Mouse (Mus musculus) hindbrain, embryonic 10.5 days (tissue): ENCODE measurements around the gene Rnf40. TPM values are rescaled to one million over a fixed set of nuclear protein-coding genes. Genes with fewer than 3 reads are reported as not detected.
A peak's percentile ranks its signal among the peaks of the same experiment; 100 is the strongest.

Source experiments
- DNase-seq: peaks from one replicate; pipeline ENCODE4 v3.0.0-alpha.2; 2017; ENCODE audit warnings: low spot score
- H3K27ac ChIP-seq: fragments of 300-500 bp; sonication (generic); 2 replicates; pipeline ENCODE4 v1.5.1; 2016; ENCODE audit warnings: mild to moderate bottlenecking, moderate library complexity
- H3K27me3 ChIP-seq: fragments of 300-500 bp; sonication (generic); 2 replicates; pipeline ENCODE4 v1.6.1; 2016; ENCODE audit warnings: mild to moderate bottlenecking; ENCODE audit not compliant: poor library complexity, insufficient read depth, severe bottlenecking
- H3K36me3 ChIP-seq: fragments of 300-500 bp; sonication (generic); 2 replicates; pipeline ENCODE4 v1.6.1; 2016; ENCODE audit warnings: mild to moderate bottlenecking, moderate library complexity
- H3K4me1 ChIP-seq: fragments of 300-500 bp; sonication (generic); replicated peaks from 2 replicates; pipeline ENCODE4 v1.6.1; 2016; ENCODE audit warnings: mild to moderate bottlenecking
- H3K4me3 ChIP-seq: fragments of 300-500 bp; sonication (generic); 2 replicates; pipeline ENCODE4 v1.5.1; 2016; ENCODE audit warnings: mild to moderate bottlenecking, moderate library complexity
- H3K9me3 ChIP-seq: fragments of 300-500 bp; sonication (generic); 2 replicates; pipeline ENCODE4 v1.6.1; 2016; ENCODE audit warnings: mild to moderate bottlenecking, moderate library complexity
- WGBS: fragments of 180-500 bp; shearing (Covaris S2); methylation state at CpG from one replicate; pipeline ENCODE4 v1.1.7; 2016; 5-methylcytosine and 5-hydroxymethylcytosine counted together
- polyA plus RNA-seq: library from polyadenylated mRNA; unstranded; fragments of >200 nt; fragmentation: Nextera tagmentation; extraction: Ambion mirVana; gene quantifications from 2 replicates; pipeline ENCODE4 v1.2.1, GENCODE M21; 2016

The Rnf40 gene
- polyA plus RNA-seq, 1 experiment from 2014 or later, result 58.8 TPM

DNA sequence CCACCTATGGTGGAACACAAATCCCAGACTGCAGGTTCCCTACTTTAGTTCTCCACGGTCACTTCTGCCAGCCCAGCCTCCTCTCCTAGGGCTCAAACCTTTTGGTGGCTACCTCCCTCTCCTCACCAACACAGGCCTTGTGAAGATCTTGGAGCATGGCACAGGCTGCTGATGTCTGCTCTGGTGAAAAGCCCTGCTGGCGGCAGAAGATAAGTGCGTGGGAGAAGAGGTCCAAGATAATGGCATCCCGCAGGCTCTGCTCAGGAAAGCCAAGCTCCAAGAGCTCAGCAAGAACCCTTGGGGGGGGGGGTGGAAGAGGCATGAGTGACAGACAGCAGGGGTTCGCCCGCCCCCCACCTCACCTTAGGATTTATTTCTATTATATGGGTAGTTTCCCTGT is 2.4 kb upstream of the Rnf40 start:
- no peak for DNase-seq
- 91% methylated on average over 6 of the region's 6 CpGs for WGBS
- H3K9me3 ChIP-seq, result no peaks in the 10 kb centered on the region
- no peak overlapping the region for H3K4me3 ChIP-seq
- H3K36me3 ChIP-seq, result peaks cover 64% of the 10 kb centered on the region
- H3K27ac ChIP-seq, result no peak overlapping the region
- no peaks in the 10 kb centered on the region for H3K27me3 ChIP-seq
- H3K4me1 ChIP-seq, result peaks cover 22% of the 10 kb centered on the region

GRCm38 (mm10) chr7:127587196-127587595 is 1.4 kb upstream of the Rnf40 start:
- peak overlapping the region; percentile 90 for H3K27ac ChIP-seq

GRCm38 (mm10) chr7:127588901-127589300 is 334 bp downstream of the Rnf40 start:
- Histone ChIP-seq H3K4me1 (peaks cover 22% of the 10 kb centered on the region), H3K27me3 (no peaks in the 10 kb centered on the region), H3K4me3 (peak overlapping the region; percentile 92), H3K9me3 (no peaks in the 10 kb centered on the region), H3K27ac (peak overlapping the region; percentile 90), H3K36me3 (peaks cover 64% of the 10 kb centered on the region)
- 7% methylated on average over 29 of the region's 29 CpGs for WGBS
- DNase-seq, result no peak

More at GRCm38 (mm10) chr7:127587196-127587595, 1.4 kb upstream of the Rnf40 start:
- Histone ChIP-seq H3K36me3 (peaks cover 64% of the 10 kb centered on the region), H3K27me3 (no peaks in the 10 kb centered on the region), H3K9me3 (no peaks in the 10 kb centered on the region), H3K4me1 (peaks cover 22% of the 10 kb centered on the region), H3K4me3 (peak overlapping the region; percentile 92)
- whole genome bisulfite sequencing, result 76% methylated on average over 5 of the region's 5 CpGs
- no peak for DNase-seq

GRCm38 (mm10) chr7:127589637-127590036 is 1.1 kb downstream of the Rnf40 start:
- Histone ChIP-seq H3K27ac (no peak overlapping the region), H3K4me1 (peaks cover 22% of the 10 kb centered on the region), H3K27me3 (no peaks in the 10 kb centered on the region), H3K9me3 (no peaks in the 10 kb centered on the region), H3K36me3 (peaks cover 64% of the 10 kb centered on the region), H3K4me3 (peak overlapping the region; percentile 92)
- no peak for DNase-seq
- WGBS, result 94% methylated on average over 9 of the region's 9 CpGs

DNA sequence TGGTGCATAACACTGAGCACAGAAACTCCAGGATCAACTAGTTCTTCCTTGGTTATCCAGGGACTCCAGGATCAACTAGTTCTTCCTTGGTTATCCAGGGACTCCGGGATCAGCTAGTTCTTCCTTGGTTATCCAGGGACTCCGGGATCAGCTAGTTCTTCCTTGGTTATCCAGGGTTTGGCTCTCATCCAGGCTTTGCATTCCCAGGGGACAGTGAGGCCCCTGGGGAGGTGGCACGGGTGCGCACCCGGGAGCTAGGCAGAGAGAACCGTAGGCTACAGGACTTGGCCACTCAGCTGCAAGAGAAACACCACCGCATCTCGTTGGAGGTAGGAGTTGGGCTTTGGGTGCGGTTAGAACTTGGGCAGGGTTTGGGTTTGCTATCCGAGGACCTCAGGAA is 2.5 kb downstream of the Rnf40 start:
- WGBS, result 95% methylated on average over 10 of the region's 10 CpGs
- H3K27ac ChIP-seq, result no peak overlapping the region
- H3K36me3 ChIP-seq, result peaks cover 69% of the 10 kb centered on the region
- no peak overlapping the region for H3K4me3 ChIP-seq
- DNase-seq, result no peak
- H3K27me3 ChIP-seq, result no peaks in the 10 kb centered on the region
- peaks cover 22% of the 10 kb centered on the region for H3K4me1 ChIP-seq
- no peaks in the 10 kb centered on the region for H3K9me3 ChIP-seq

GRCm38 (mm10) chr7:127592575-127592974 is 4.0 kb downstream of the Rnf40 start:
- no peaks in the 10 kb centered on the region for H3K27me3 ChIP-seq
- H3K9me3 ChIP-seq, result no peaks in the 10 kb centered on the region
- H3K4me3 ChIP-seq, result no peak overlapping the region
- no peak for DNase-seq
- no peak overlapping the region for H3K27ac ChIP-seq
- WGBS, result 92% methylated on average over 14 of the region's 14 CpGs
- H3K4me1 ChIP-seq, result peaks cover 12% of the 10 kb centered on the region
- peaks cover 82% of the 10 kb centered on the region for H3K36me3 ChIP-seq

DNA sequence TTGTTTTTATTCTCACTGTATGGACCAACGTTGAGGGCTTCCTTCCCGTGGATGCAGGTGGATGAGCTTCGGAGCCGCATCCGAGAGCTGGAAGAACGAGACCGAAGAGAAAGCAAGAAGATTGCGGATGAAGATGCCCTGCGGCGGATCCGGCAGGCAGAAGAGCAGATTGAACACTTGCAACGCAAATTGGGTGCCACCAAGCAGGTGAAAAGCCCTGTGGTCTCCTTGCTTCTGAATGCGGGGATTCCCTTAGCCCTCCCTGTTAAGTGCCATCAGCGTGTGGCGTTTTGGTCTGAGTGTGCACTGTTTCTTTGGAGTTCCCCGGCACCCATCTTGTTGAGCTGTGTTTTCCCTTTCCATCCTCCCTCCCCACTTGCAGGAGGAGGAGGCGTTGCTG is 8.2 kb downstream of the Rnf40 start:
- no peaks in the 10 kb centered on the region for H3K9me3 ChIP-seq
- peaks cover 100% of the 10 kb centered on the region for H3K36me3 ChIP-seq
- DNase-seq, result no peak
- H3K4me3 ChIP-seq, result no peak overlapping the region
- H3K4me1 ChIP-seq, result no peaks in the 10 kb centered on the region
- no peaks in the 10 kb centered on the region for H3K27me3 ChIP-seq
- WGBS, result 97% methylated on average over 17 of the region's 17 CpGs
- no peak overlapping the region for H3K27ac ChIP-seq

GRCm38 (mm10) chr7:127600612-127601011 is 12.0 kb downstream of the Rnf40 start:
- peaks cover 100% of the 10 kb centered on the region for H3K36me3 ChIP-seq
- H3K9me3 ChIP-seq, result no peaks in the 10 kb centered on the region
- no peak overlapping the region for H3K4me3 ChIP-seq
- 97% methylated on average over 7 of the region's 7 CpGs for WGBS
- H3K27ac ChIP-seq, result no peak overlapping the region
- H3K4me1 ChIP-seq, result no peaks in the 10 kb centered on the region
- DNase-seq, result no peak
- no peaks in the 10 kb centered on the region for H3K27me3 ChIP-seq

GRCm38 (mm10) chr7:127601735-127602134 is 13.2 kb downstream of the Rnf40 start:
- 92% methylated on average over 4 of the region's 4 CpGs for WGBS
- H3K36me3 ChIP-seq, result peaks cover 100% of the 10 kb centered on the region

DNA sequence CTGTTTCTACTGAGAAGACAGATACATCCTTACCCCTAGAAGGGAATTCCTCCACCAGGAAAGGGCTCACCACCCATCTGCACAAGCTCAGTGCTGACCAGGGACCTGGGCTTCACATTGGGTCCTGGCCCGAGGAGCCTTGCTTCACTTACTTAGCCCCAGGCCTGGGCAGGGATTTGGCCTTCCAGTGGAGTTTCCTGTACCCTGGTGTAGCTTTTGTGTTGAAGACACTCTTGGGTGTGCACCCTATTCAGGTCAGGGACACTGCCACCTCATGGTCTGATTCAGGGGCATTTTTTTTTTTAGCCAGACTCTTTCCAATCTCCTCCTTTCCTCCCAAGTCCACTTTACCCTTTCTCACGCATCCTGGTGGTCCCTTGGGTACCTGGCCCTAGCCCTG is 14.3 kb downstream of the Rnf40 start:
- Histone ChIP-seq H3K4me3 (no peak overlapping the region), H3K27me3 (no peaks in the 10 kb centered on the region)

More at GRCm38 (mm10) chr7:127601735-127602134, 13.2 kb downstream of the Rnf40 start:
- no peak for DNase-seq
- Histone ChIP-seq H3K4me3 (no peak overlapping the region), H3K27me3 (no peaks in the 10 kb centered on the region), H3K4me1 (no peaks in the 10 kb centered on the region), H3K9me3 (no peaks in the 10 kb centered on the region), H3K27ac (no peak overlapping the region)

GRCm38 (mm10) chr7:127604256-127604655 is 15.7 kb downstream of the Rnf40 start:
- Histone ChIP-seq H3K4me3 (no peak overlapping the region), H3K36me3 (peaks cover 100% of the 10 kb centered on the region)
- WGBS, result 89% methylated on average over 10 of the region's 10 CpGs

More for the DNA sequence above, 14.3 kb downstream of the Rnf40 start:
- H3K27ac ChIP-seq, result no peak overlapping the region
- 89% methylated on average over 2 of the region's 2 CpGs for WGBS
- no peaks in the 10 kb centered on the region for H3K9me3 ChIP-seq
- no peaks in the 10 kb centered on the region for H3K4me1 ChIP-seq
- DNase-seq, result no peak
- peaks cover 100% of the 10 kb centered on the region for H3K36me3 ChIP-seq

DNA sequence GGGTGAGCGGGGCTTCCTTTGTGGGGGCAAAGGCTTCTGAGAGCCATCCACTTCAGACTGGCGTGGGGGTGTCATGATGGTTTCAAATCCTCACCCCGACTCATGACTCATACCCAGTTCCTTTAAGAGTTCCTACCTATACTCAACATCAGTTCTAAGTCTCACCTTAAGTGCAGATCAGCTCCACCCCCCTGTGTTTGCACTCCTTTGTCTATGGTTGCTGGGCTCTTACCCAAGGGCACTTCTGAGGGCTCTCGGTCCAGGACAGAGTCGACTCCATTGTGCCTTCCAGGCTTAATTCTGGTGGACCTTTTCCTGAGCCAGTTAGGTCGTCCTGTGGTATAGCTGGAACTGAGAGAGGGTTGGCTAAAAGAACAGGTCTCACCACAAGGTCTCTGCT is 18.6 kb downstream of the Rnf40 start:
- Histone ChIP-seq H3K36me3 (peaks cover 100% of the 10 kb centered on the region), H3K27ac (no peak overlapping the region), H3K27me3 (no peaks in the 10 kb centered on the region), H3K9me3 (0 out of 2 replicates have a peak, but pooled peaks cover 3% of the 10 kb centered on the region), H3K4me1 (no peaks in the 10 kb centered on the region), H3K4me3 (no peak overlapping the region)
- DNase-seq, result no peak
- WGBS, result 87% methylated on average over 6 of the region's 6 CpGs

More at GRCm38 (mm10) chr7:127604256-127604655, 15.7 kb downstream of the Rnf40 start:
- H3K27ac ChIP-seq, result no peak overlapping the region
- H3K4me1 ChIP-seq, result no peaks in the 10 kb centered on the region
- no peaks in the 10 kb centered on the region for H3K9me3 ChIP-seq
- H3K27me3 ChIP-seq, result no peaks in the 10 kb centered on the region
- DNase-seq, result no peak

DNA sequence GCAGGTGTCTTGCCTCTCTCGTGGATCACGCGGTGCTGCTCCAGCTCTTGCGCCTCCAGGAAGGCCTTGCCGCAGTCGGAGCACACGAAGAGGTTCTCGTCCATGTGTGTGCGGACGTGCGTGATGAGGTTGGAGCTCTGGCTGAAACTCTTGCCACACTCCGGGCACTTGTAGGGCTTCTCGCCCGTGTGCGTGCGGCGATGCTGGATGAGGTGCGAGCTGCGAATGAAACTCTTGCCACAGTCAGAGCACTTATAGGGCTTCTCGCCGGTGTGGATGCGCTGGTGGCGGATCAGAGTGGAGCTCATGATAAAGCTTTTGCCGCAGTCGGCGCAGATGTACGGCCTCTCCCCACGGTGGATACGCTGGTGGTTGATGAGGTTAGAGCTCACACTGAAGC is 22.4 kb downstream of the Rnf40 start:
- Histone ChIP-seq H3K4me1 (peaks cover 20% of the 10 kb centered on the region), H3K9me3 (0 out of 2 replicates have a peak, but pooled peaks cover 3% of the 10 kb centered on the region), H3K27ac (no peak overlapping the region), H3K36me3 (peaks cover 77% of the 10 kb centered on the region), H3K4me3 (no peak overlapping the region), H3K27me3 (no peaks in the 10 kb centered on the region)
- WGBS, result 97% methylated on average over 29 of the region's 29 CpGs
- no peak for DNase-seq

- 0 out of 2 replicates have a peak, but pooled peaks cover 3% of the 10 kb centered on the region for H3K9me3 ChIP-seq
- H3K36me3 ChIP-seq, result peaks cover 71% of the 10 kb centered on the region
- peaks cover 24% of the 10 kb centered on the region for H3K4me1 ChIP-seq
- peak; percentile 2 for DNase-seq
- no peak overlapping the region for H3K27ac ChIP-seq
- H3K27me3 ChIP-seq, result no peaks in the 10 kb centered on the region
- 98% methylated on average over 26 of the region's 26 CpGs for WGBS
- 0 out of 2 replicates have a peak overlapping the region, but pooled peaks have one; percentile 2 for H3K4me3 ChIP-seq
These were observed 23.0 kb downstream of the Rnf40 start for GRCm38 (mm10) chr7:127611561-127611960.
